Mouse (Mus musculus) small intestine, adult 2 months (tissue): ENCODE measurements around the gene Slc34a1.

Experiments used
- CTCF ChIP-seq: fragments of 200-500 bp; IDR thresholded peaks from 2 replicates; pipeline ENCODE4 v1.5.1; 2012; ENCODE audit warnings: low read depth, mild to moderate bottlenecking, control low read depth, inconsistent platforms, low read length, moderate library complexity, mixed read lengths; ENCODE audit not compliant: insufficient replicate concordance, insufficient read length; ENCODE audit errors: extremely low read depth
- POLR2A ChIP-seq: fragments of 200-500 bp; IDR thresholded peaks from 2 replicates; pipeline ENCODE4 v1.6.1; 2012; ENCODE audit warnings: low read depth, mild to moderate bottlenecking, control low read depth, inconsistent platforms, low read length, moderate library complexity

DNA sequence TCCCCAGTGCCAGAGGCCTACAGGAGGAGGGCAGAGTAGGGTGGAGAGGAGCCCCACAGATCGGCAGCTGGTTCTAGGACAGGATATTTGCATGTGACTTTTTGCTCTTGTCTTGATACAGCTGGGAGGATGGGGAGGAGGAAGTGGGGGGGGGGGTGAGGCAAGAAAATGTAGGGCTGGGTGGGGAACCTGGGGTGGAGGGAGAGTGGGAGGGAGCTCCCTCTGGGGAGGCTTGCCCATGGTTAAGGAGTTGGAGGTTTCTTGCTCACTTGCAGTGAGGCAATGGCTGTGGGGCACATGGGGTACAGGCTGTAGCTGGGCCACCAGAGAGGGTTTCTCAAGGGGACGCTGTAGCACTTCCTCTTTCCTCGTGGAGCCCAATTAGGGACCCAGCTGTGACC is 49.6 kb downstream of the Slc34a1 start:
- TF ChIP-seq CTCF (no peak), POLR2A (peak; percentile 23; the same call in 1 of the 2 replicates)
